Mouse (Mus musculus) E14TG2a.4 (cell line): ENCODE data around the gene Kif1c.

Source experiments
- H3K27me3 ChIP-seq: 2 replicates; pipeline ENCODE4 v1.6.1; 2014; ENCODE audit warnings: low read length, control low read depth; ENCODE audit not compliant: insufficient read depth
- H3K36me3 ChIP-seq: 2 replicates; pipeline ENCODE4 v1.6.1; 2014; ENCODE audit warnings: low read length, control low read depth; ENCODE audit not compliant: insufficient read depth
- H3K4me1 ChIP-seq: replicated peaks from 2 replicates; pipeline ENCODE4 v1.6.1; 2014; ENCODE audit warnings: low read depth, low read length, control low read depth
- H3K4me3 ChIP-seq: replicated peaks from 2 replicates; pipeline ENCODE4 v1.5.1; 2014; ENCODE audit warnings: mild to moderate bottlenecking, low read length
- H3K9me3 ChIP-seq: 2 replicates; pipeline ENCODE4 v1.6.1; 2014; ENCODE audit warnings: low read length, control low read depth
- CTCF ChIP-seq: conservative IDR thresholded peaks from 2 replicates; pipeline ENCODE4 v1.5.1; 2014; ENCODE audit warnings: low read length
- NANOG ChIP-seq: IDR thresholded peaks from 2 replicates; pipeline ENCODE4 v1.6.1; 2014; ENCODE audit warnings: borderline replicate concordance, low read length, mixed read lengths
- POU5F1 ChIP-seq: IDR thresholded peaks from 2 replicates; pipeline ENCODE4 v1.6.1; 2014; ENCODE audit warnings: low read length, borderline replicate concordance

Kif1c gene

DNA sequence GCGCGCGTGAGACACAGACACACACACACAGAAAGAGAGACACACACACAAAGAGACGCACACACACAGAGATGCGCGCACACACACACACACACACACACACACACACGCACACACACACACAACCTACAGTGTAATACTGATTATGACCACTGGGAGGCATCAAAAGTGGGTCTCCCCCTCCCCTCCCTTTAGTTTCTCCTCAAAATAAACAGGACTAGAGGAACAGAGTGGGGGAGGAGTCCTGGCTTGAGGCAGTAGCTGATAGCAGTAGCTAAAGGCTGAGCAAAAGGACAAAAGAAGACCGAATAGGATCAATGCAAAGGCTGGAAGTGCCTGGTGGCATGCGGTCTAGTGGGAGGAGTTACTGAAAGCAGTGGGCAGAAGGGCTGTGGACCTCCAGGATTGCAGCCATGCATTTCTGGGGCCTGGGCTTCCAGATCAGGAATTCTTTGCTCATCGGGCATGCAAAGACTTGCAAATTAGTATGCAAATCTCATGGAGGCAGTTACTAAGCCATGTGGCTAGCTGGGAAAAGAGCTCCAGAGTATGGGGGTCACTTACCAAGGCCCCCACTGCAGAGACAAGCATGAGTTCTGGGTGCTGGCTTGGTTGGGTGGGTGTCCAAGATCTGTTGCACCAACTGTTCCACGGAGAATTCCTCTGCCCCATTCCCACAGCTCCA is 18.3 kb upstream of the Kif1c start:
- H3K9me3 ChIP-seq, result no peaks in the 10 kb centered on the region
- H3K36me3 ChIP-seq, result peaks cover 34% of the 10 kb centered on the region
- peaks cover 64% of the 10 kb centered on the region for H3K4me1 ChIP-seq
- TF ChIP-seq CTCF (peak; percentile 47), NANOG (no peak), POU5F1 (peak; percentile 58; the same call in 1 of the 2 replicates)
- peak overlapping the region; percentile 66 for H3K4me3 ChIP-seq
- peaks cover 35% of the 10 kb centered on the region for H3K27me3 ChIP-seq

DNA sequence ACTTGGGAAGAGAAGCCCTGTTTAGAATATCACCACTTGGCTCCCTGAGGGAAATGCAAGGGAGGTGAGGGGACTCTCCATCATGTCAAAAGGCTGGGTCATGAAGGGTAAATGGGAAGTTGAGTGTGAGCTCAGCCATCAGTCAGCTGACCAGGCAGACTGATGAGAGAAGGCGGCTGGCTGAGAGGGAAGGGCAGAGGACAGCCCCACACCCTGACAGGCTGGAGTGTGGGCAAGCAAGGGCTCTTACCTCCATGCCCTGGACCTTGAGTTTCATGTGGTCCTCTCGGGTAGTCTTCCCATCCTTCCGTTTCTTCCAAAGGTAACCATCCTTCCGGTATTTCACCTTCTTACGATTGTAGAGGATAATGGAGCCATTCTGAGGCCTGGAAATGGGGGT is 16.7 kb upstream of the Kif1c start:
- Histone ChIP-seq H3K4me3 (no peak overlapping the region), H3K9me3 (no peaks in the 10 kb centered on the region), H3K4me1 (peaks cover 65% of the 10 kb centered on the region), H3K27me3 (peaks cover 42% of the 10 kb centered on the region), H3K36me3 (peaks cover 34% of the 10 kb centered on the region)
- no peak for TF ChIP-seq NANOG
- TF ChIP-seq POU5F1, result no peak
- TF ChIP-seq CTCF, result no peak

- Histone ChIP-seq H3K9me3 (no peaks in the 10 kb centered on the region), H3K4me3 (peak overlapping the region; percentile 97), H3K4me1 (peaks cover 47% of the 10 kb centered on the region), H3K36me3 (peaks cover 25% of the 10 kb centered on the region), H3K27me3 (peaks cover 64% of the 10 kb centered on the region)
- no peak for TF ChIP-seq NANOG
- no peak for TF ChIP-seq POU5F1
- no peak for TF ChIP-seq CTCF
Observed at GRCm38 (mm10) chr11:70686901-70687566, 13.3 kb upstream of the Kif1c start.

- TF ChIP-seq CTCF, result no peak
- TF ChIP-seq POU5F1, result no peak
- TF ChIP-seq NANOG, result no peak
- H3K27me3 ChIP-seq, result peaks cover 67% of the 10 kb centered on the region
- H3K9me3 ChIP-seq, result no peaks in the 10 kb centered on the region
- peak within 1 kb of the TSS; percentile 97 for H3K4me3 ChIP-seq
- peaks cover 40% of the 10 kb centered on the region for H3K4me1 ChIP-seq
- H3K36me3 ChIP-seq, result peaks cover 25% of the 10 kb centered on the region
Observed at GRCm38 (mm10) chr11:70687601-70688199, 12.6 kb upstream of the Kif1c start, which contains the start of gene Camta2. Camta2 (minus strand) TSS chr11:70688105.

- H3K4me1 ChIP-seq, result peaks cover 34% of the 10 kb centered on the region
- no peaks in the 10 kb centered on the region for H3K9me3 ChIP-seq
- peak overlapping the region; percentile 97 for H3K4me3 ChIP-seq
- H3K27me3 ChIP-seq, result peaks cover 63% of the 10 kb centered on the region
- TF ChIP-seq POU5F1, result no peak
- TF ChIP-seq NANOG, result no peak
- H3K36me3 ChIP-seq, result peaks cover 20% of the 10 kb centered on the region
Observed at GRCm38 (mm10) chr11:70688372-70688771, 12.0 kb upstream of the Kif1c start.

DNA sequence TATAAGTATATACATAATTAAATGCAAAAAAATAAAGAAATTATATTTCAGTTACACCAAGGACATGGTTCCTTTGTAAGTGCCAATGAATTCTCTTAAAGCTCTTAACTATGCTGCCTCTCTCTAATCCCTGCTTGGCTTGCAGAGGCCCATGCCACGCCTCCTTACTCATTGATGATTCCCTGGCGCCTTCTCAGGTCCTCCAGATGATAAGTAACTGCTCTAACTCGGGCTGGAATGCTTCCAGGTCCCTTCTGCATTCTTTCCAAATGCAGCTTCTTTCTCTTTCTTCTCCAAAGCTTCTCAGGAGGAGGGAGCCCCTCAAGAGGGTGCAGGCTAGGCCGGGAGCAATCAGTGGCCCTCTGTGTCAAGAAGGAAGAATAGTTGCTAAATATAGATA is 10.8 kb upstream of the Kif1c start:
- TF ChIP-seq POU5F1 (no peak), NANOG (no peak), CTCF (no peak)
- Histone ChIP-seq H3K27me3 (peaks cover 54% of the 10 kb centered on the region), H3K4me3 (no peak overlapping the region), H3K9me3 (no peaks in the 10 kb centered on the region), H3K36me3 (peaks cover 11% of the 10 kb centered on the region; the same call in 1 of the 2 replicates), H3K4me1 (peaks cover 25% of the 10 kb centered on the region)

- TF ChIP-seq CTCF (no peak), POU5F1 (no peak), NANOG (no peak)
- Histone ChIP-seq H3K36me3 (no peaks in the 10 kb centered on the region), H3K4me3 (no peak overlapping the region), H3K4me1 (peaks cover 6% of the 10 kb centered on the region), H3K27me3 (peaks cover 31% of the 10 kb centered on the region), H3K9me3 (no peaks in the 10 kb centered on the region)
Observed at GRCm38 (mm10) chr11:70693504-70693903, 6.8 kb upstream of the Kif1c start.

DNA sequence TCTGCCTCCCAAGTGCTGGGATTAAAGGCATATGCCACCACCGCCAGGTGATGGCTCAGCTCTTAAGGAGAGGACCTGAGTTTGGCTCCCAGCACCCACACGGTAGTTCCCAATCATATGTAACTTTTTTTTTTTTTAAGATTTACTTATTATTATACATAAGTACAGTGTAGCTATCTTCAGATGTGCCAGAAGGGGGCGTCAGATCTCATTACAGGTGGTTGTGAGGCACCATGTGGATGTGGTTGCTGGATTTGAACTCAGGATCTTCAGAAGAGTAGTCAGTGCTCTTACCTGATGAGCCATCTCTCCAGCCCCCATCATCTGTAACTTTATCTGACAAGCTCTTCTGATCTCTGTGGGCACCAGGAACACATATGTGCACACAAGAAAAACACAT is 3.0 kb upstream of the Kif1c start:
- peak; percentile 19; the same call in 1 of the 2 replicates for TF ChIP-seq CTCF
- no peak for TF ChIP-seq NANOG
- Histone ChIP-seq H3K9me3 (no peaks in the 10 kb centered on the region), H3K4me1 (peaks cover 22% of the 10 kb centered on the region)

More for the DNA sequence above, 3.0 kb upstream of the Kif1c start:
- H3K4me3 ChIP-seq, result no peak overlapping the region
- H3K36me3 ChIP-seq, result peaks cover 2% of the 10 kb centered on the region
- H3K27me3 ChIP-seq, result peaks cover 2% of the 10 kb centered on the region; the same call in 1 of the 2 replicates
